Mouse (Mus musculus): ENCODE data around the gene Slc35c1. TPM values are rescaled to one million over a fixed set of nuclear protein-coding genes. Genes with fewer than 3 reads are reported as not detected.

Gene Slc35c1
- total and polyA plus RNA-seq, 2 experiments from 2014 or later = 12.7 to 16.4 TPM

GRCm38 (mm10) chr2:92459141-92459920, 1.0 kb downstream of the Slc35c1 start:
- Histone ChIP-seq H3K4me1 (ENCODE audit: insufficient read depth, low read length) (peaks cover 26% of the 10 kb centered on the region), H3K27ac (peak overlapping the region; percentile 71), H3K9me3 (ENCODE audit: low read length) (no peaks in the 10 kb centered on the region), H3K4me3 (ENCODE audit: low read length) (peak overlapping the region; percentile 77), H3K4me2 (ENCODE audit: low read depth, low read length) (peak overlapping the region; percentile 84), H3K9ac (replicated peaks; ENCODE audit: low read length) (peak overlapping the region; percentile 73), H3K27me3 (ENCODE audit: insufficient read depth, low read length) (no peaks in the 10 kb centered on the region), H3K36me3 (ENCODE audit: insufficient read depth, low read length) (peaks cover 3% of the 10 kb centered on the region; the same call in 1 of the 2 replicates)
- no peak for TF ChIP-seq CTCF (IDR thresholded peaks at IDR 0.05; ENCODE audit: low read depth)
- peak; percentile 85 for ATAC-seq
- WGBS = under 1% methylated on average over 50 of the region's 55 CpGs
- DNase-seq (ENCODE audit: low spot score) = peak; percentile 92

GRCm38 (mm10) chr2:92458481-92458880, 1.9 kb downstream of the Slc35c1 start:
- WGBS = 73% methylated on average over 13 of the region's 13 CpGs
- Histone ChIP-seq H3K4me3 (ENCODE audit: low read length) (peak overlapping the region; percentile 77), H3K4me1 (ENCODE audit: insufficient read depth, low read length) (peaks cover 26% of the 10 kb centered on the region), H3K9ac (replicated peaks; ENCODE audit: low read length) (peak overlapping the region; percentile 73; the same call in 1 of the 2 replicates), H3K4me2 (ENCODE audit: low read depth, low read length) (peak overlapping the region; percentile 84), H3K27ac (0 out of 2 replicates have a peak overlapping the region, but pooled peaks have one; percentile 71), H3K9me3 (ENCODE audit: low read length) (no peaks in the 10 kb centered on the region), H3K36me3 (ENCODE audit: insufficient read depth, low read length) (peaks cover 9% of the 10 kb centered on the region; the same call in 1 of the 2 replicates), H3K27me3 (ENCODE audit: insufficient read depth, low read length) (no peaks in the 10 kb centered on the region)
- DNase-seq (ENCODE audit: low spot score) = no peak
- no peak for TF ChIP-seq CTCF (IDR thresholded peaks at IDR 0.05; ENCODE audit: low read depth)
- no peak for ATAC-seq

DNA sequence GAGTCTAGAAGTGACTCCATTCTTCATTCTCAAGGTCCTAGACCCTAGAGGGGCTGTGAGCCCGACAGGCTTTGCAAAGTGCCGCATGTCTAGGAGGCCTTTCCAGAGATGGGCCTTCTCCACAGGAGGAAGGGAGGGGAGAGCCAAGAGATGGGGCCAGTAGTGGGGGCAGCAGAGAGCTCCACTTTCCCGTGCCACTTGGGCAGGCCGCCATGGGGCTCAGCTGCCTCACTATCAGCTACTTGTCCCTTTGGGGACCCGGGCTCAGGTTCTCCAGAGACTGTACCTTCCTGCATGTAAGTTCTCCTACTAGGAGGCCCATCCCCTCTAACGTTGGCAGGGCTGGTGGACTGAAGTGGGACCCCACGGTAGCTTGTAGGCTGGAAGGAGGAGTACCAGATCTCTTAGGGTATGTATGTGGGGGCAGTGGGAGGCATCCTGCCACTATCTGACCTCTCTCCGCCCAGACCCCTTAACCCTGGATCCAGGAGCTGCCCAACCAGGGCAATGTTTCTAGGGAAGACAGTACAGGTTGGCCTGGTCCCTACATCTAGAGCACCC, 3.3 kb downstream of the Slc35c1 start:
- no peak overlapping the region for H3K4me3 ChIP-seq (ENCODE audit: low read length)
- H3K9me3 ChIP-seq (ENCODE audit: low read length) = no peaks in the 10 kb centered on the region
- no peak for ATAC-seq
- H3K36me3 ChIP-seq (ENCODE audit: insufficient read depth, low read length) = peaks cover 9% of the 10 kb centered on the region; the same call in 1 of the 2 replicates
- WGBS = 62% methylated on average over 8 of the region's 8 CpGs
- H3K9ac ChIP-seq (replicated peaks; ENCODE audit: low read length) = peak overlapping the region; percentile 33; the same call in 1 of the 2 replicates
- H3K27ac ChIP-seq = no peak overlapping the region
- peak; percentile 19 for DNase-seq (ENCODE audit: low spot score)
- TF ChIP-seq CTCF (IDR thresholded peaks at IDR 0.05; ENCODE audit: low read depth) = no peak
- H3K4me2 ChIP-seq (ENCODE audit: low read depth, low read length) = peak overlapping the region; percentile 84; the same call in 1 of the 2 replicates
- no peaks in the 10 kb centered on the region for H3K27me3 ChIP-seq (ENCODE audit: insufficient read depth, low read length)
- peaks cover 26% of the 10 kb centered on the region for H3K4me1 ChIP-seq (ENCODE audit: insufficient read depth, low read length)

- H3K27me3 ChIP-seq (ENCODE audit: insufficient read depth, low read length) = no peaks in the 10 kb centered on the region
- H3K4me1 ChIP-seq (ENCODE audit: insufficient read depth, low read length) = peaks cover 26% of the 10 kb centered on the region
- no peak for TF ChIP-seq CTCF (IDR thresholded peaks at IDR 0.05; ENCODE audit: low read depth)
- H3K36me3 ChIP-seq (ENCODE audit: insufficient read depth, low read length) = peaks cover 9% of the 10 kb centered on the region; the same call in 1 of the 2 replicates
- H3K4me3 ChIP-seq (ENCODE audit: low read length) = no peak overlapping the region
- DNase-seq (ENCODE audit: low spot score) (no peak), ATAC-seq (no peak)
- H3K9me3 ChIP-seq (ENCODE audit: low read length) = no peaks in the 10 kb centered on the region
- 45% methylated on average over 2 of the region's 3 CpGs for WGBS
- H3K9ac ChIP-seq (replicated peaks; ENCODE audit: low read length) = no peak overlapping the region
- no peak overlapping the region for H3K4me2 ChIP-seq (ENCODE audit: low read depth, low read length)
- H3K27ac ChIP-seq = no peak overlapping the region
Measured at GRCm38 (mm10) chr2:92455704-92456103, 4.6 kb downstream of the Slc35c1 start.

DNA sequence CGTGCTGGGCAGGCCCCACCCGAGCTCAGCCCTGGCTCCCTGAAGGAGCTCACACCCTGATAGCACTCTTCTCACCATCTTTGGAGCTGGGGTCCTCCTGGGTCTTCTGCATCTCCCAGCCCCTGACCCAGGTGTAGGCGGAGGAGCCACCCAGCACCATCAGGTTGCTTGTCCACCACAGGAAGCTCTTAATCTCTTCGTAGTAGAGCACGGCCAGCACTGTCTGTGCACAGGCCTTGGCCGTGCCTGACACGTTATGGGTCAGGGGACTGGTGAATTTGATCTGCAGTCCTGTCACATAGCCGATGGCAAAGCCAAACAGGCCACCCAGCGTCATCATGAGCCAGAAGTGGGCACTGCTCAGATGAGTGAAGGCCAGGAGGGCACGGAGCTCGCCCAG, 6.2 kb downstream of the Slc35c1 start:
- WGBS = 96% methylated on average over 11 of the region's 11 CpGs
- Histone ChIP-seq H3K9ac (replicated peaks; ENCODE audit: low read length) (no peak overlapping the region), H3K9me3 (ENCODE audit: low read length) (no peaks in the 10 kb centered on the region), H3K4me3 (ENCODE audit: low read length) (no peak overlapping the region), H3K36me3 (ENCODE audit: insufficient read depth, low read length) (peaks cover 9% of the 10 kb centered on the region; the same call in 1 of the 2 replicates), H3K27ac (no peak overlapping the region), H3K4me2 (ENCODE audit: low read depth, low read length) (no peak overlapping the region), H3K27me3 (ENCODE audit: insufficient read depth, low read length) (no peaks in the 10 kb centered on the region), H3K4me1 (ENCODE audit: insufficient read depth, low read length) (peaks cover 26% of the 10 kb centered on the region)
- DNase-seq (ENCODE audit: low spot score) = no peak
- no peak for ATAC-seq
- TF ChIP-seq CTCF (IDR thresholded peaks at IDR 0.05; ENCODE audit: low read depth) = no peak

DNA sequence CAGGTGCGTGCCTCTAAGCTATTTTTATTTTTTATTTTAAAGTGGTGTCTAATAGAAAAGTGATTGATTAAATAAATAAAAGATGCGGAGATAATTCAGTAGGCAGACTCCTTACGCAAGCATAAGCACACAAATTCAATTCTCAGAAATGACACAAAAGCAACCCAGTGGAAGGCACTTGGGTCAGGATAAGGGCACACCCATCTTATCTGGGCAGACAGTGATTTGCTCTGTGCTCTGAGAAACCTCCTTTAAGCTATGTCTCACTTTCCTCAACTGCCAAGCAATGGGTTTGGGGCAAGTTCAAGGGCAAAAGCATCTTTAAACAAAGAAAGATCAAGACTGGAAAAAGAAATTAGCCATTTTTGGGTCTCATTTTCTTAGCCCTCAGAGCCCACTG, 9.2 kb downstream of the Slc35c1 start:
- no peak overlapping the region for H3K4me3 ChIP-seq (ENCODE audit: low read length)
- WGBS = 93% methylated on average over 3 of the region's 3 CpGs

More for the DNA sequence above, 9.2 kb downstream of the Slc35c1 start:
- H3K4me2 ChIP-seq (ENCODE audit: low read depth, low read length) = no peak overlapping the region
- DNase-seq (ENCODE audit: low spot score) (no peak), ATAC-seq (no peak)
- peaks cover 9% of the 10 kb centered on the region; the same call in 1 of the 2 replicates for H3K36me3 ChIP-seq (ENCODE audit: insufficient read depth, low read length)
- peaks cover 3% of the 10 kb centered on the region; the same call in 1 of the 2 replicates for H3K4me1 ChIP-seq (ENCODE audit: insufficient read depth, low read length)
- H3K27ac ChIP-seq = no peak overlapping the region
- H3K9ac ChIP-seq (replicated peaks; ENCODE audit: low read length) = no peak overlapping the region
- no peaks in the 10 kb centered on the region for H3K9me3 ChIP-seq (ENCODE audit: low read length)
- H3K27me3 ChIP-seq (ENCODE audit: insufficient read depth, low read length) = no peaks in the 10 kb centered on the region
- no peak for TF ChIP-seq CTCF (IDR thresholded peaks at IDR 0.05; ENCODE audit: low read depth)
